Mouse (Mus musculus): ENCODE results near the gene Kif21a. TPM values are rescaled to one million over a fixed set of nuclear protein-coding genes. Genes with fewer than 3 reads are reported as not detected.

Kif21a gene
- total RNA-seq, 2 experiments from 2014 or later = 138 to 144 TPM

DNA sequence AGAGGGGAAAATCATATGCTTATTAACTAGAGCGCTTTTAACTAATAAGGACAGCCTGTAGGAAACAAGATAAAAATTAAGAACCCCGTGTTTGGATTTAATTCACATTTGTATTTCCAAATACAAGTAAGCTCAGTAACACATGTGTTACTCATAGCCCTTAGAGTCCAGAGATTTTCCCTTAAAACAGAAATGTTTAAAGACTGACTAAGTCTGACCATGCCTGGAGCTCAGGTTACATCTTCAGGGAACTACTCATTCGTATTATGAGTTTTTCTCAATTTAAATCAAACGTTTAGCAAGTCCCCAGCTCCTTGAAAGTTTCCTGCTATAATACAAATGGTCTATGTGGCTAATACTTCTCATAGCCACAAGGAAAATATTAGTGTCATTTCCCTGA lies 57.9 kb downstream of the Kif21a start:
- DNase-seq (ENCODE audit: extremely low spot score in 1 of 2, low spot score in 2 of 2) = no peak
- intact Hi-C loops (cut with DNase I) = loop anchor here (2.0 to 10.0 kb wide), 2 partner anchors 59 to 303 kb away; no protein-coding TSS in a partner anchor
- H3K4me3 ChIP-seq = no peak overlapping the region
- H3K27ac ChIP-seq = no peak overlapping the region
- TF ChIP-seq CTCF (IDR thresholded peaks at IDR 0.05) = no peak

DNA sequence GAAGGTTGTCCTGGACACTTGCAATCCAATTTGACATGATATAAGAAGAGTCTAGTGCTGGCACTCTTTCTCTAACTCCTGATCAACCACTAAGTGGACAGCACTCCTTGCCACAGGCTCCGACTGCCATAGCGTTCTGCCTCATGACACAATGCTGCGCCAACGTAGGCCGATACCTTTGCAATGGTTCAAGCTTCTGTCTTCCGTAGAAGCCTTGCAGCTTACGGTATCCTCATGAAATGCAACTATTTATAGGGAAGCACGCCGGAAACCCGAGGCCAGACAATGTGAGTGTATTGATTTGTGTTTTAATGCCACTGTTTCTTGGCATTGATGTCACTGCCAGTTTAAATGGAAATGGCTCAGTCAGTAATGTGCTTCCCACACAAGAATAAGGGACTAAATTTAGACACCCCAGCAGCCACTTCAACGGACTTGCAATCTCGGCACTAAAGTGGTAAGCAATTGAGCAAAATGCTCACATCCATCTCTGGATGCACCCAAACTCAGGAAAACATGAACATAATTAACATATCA lies 62.0 kb downstream of the Kif21a start:
- intact Hi-C loops (cut with DNase I) = no loop called here
- no peak for DNase-seq (ENCODE audit: extremely low spot score in 1 of 2, low spot score in 2 of 2)

DNA sequence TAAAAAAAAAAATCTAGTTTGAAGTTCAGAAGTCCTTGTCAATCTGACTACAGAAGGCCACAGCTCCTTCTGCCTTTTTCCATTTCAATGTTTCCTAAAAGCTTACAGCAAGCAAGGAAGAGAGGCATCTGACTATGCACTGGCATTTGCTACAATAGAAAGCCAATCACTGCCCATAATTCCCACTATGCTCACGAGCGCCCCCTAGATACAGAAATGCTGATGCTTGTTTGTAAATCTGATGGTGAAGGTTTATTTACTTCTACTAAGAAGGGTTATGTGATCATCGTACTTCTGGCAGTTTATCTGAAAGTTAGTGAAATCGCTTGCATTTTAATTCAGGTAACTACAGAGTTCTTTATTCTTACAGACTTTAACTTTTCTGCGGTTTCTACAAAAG lies 73.8 kb downstream of the Kif21a start:
- intact Hi-C loops (cut with DNase I) = no loop called here
- TF ChIP-seq CTCF (IDR thresholded peaks at IDR 0.05) = peak; percentile 41
- DNase-seq (ENCODE audit: extremely low spot score in 1 of 2, low spot score in 2 of 2) = no peak
- Histone ChIP-seq H3K27ac (no peak overlapping the region), H3K4me3 (no peak overlapping the region)

More for the DNA sequence above, 62.0 kb downstream of the Kif21a start:
- Histone ChIP-seq H3K4me3 (no peak overlapping the region), H3K27ac (peak overlapping the region; percentile 6)
- no peak for TF ChIP-seq CTCF (IDR thresholded peaks at IDR 0.05)

DNA sequence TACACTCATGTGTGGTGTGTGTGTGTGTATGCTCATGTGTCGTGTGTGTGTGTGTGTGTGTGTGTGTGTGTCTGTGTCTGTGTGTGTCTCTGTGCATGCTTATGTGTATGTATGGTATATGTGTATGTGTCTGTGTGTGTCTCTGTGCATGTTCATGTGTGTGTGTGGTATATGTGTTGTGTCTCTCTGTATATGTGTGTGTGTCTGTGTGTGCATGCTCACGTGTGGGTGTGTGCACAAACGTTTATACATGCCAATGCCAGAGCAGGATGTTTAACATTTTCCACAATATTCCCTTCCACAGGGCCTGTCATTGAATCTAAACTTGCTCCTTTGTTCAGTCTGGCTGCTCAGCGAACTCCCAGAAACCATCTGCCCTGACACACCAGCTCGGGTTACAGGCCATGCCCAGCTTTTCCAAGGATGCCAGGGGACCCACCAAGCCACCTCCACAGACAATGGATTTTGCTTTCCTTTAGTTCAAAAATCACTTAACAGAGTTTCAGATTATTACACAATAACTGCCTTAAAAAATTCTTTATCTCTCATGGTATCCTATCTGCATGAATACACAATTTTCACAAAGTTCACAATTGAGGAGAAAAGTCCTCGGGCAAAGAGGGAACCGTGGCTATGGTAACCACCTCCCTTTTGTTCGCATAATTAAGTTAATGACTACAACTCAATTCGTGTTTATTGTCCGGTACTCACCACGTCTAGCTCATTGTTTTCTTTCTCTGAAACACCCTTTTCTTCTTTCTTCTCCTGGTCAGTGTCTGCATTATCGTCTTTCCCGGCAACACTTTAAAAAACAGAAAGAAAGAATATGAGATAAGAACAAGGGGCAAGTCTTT lies 77.6 kb downstream of the Kif21a start:
- no peak for TF ChIP-seq CTCF (IDR thresholded peaks at IDR 0.05)
- intact Hi-C loops (cut with DNase I) = no loop called here
- Histone ChIP-seq H3K4me3 (no peak overlapping the region), H3K27ac (no peak overlapping the region)
- no peak for DNase-seq (ENCODE audit: extremely low spot score in 1 of 2, low spot score in 2 of 2)

DNA sequence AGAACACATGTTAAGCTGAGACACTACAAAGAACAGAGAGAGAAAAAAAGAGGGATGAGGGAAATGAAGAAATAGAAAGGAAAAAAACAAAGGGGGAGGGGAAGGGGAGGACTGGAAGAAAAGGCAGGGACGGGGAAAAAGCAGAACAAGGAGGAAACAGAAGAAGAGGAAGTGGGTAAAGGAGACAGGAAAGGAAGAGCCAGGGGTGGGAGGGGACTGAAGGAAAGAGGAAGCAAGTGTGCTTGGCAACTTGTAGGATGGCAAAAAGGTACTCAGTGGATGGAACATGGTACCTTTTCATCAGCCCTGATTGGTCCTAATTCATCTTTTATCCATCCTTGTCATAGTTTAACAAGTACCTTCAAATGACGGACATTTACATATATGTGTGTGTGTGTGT lies 86.4 kb downstream of the Kif21a start:
- no peak for DNase-seq (ENCODE audit: extremely low spot score in 1 of 2, low spot score in 2 of 2)
- intact Hi-C loops (cut with DNase I) = no loop called here
- no peak overlapping the region for H3K4me3 ChIP-seq
- H3K27ac ChIP-seq = no peak overlapping the region
- no peak for TF ChIP-seq CTCF (IDR thresholded peaks at IDR 0.05)

DNA sequence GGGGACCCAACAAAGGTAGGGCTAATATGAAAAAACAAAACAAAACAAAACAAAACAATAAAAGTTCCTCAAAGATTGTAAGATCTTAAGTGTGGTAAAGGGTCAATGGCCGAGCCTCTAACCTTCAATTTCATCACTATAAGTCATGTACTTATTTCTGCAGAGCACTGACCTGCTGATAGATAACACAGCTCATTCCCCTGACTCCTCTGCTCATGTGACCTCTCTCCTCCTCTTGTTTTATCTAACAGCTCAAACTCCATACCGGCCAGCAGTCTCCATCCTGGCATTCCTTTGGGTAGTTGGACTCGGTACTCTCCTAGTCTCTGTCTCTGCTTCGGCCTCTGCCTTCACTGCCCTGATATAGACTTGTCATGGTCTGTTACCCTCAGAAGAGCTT lies 87.2 kb downstream of the Kif21a start:
- no peak for TF ChIP-seq CTCF (IDR thresholded peaks at IDR 0.05)
- H3K4me3 ChIP-seq = no peak overlapping the region
- DNase-seq (ENCODE audit: extremely low spot score in 1 of 2, low spot score in 2 of 2) = no peak
- intact Hi-C loops (cut with DNase I) = no loop called here
- H3K27ac ChIP-seq = no peak overlapping the region

DNA sequence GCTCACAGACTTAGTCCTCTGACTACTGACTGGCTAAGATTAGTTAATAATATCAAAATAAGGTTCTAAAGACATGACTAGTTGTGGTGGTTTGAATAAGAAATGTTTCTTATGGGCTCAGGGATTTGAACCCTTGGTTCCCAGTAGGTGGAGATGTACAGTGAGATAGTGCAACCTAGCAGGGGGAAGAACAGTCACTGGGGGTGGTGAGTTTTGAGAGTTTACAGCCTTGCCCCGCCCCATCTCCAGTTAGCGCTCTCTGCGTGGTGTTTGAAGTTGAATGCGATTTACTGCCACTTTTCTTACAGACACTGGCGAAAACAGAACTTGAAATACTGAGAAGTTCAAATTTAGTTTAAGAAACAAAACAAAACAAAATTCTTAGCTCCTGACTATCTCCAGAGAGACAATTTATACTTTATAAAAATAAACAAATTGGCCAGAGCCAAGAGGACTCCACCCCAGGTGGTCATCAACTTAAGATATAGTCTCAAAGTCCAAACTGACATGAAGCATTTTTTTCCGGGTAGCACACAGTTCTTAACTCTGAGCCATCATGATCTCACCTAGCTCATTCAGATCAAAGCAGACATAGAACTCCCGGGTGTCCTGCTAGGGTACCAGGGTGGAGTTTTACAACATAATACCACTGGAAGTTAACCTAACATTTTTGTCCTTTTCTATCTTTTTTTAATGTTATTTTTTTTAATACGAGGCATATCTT lies 88.8 kb downstream of the Kif21a start:
- Histone ChIP-seq H3K27ac (no peak overlapping the region), H3K4me3 (no peak overlapping the region)
- DNase-seq (ENCODE audit: extremely low spot score in 1 of 2, low spot score in 2 of 2) = no peak
- intact Hi-C loops (cut with DNase I) = no loop called here
- no peak for TF ChIP-seq CTCF (IDR thresholded peaks at IDR 0.05)

DNA sequence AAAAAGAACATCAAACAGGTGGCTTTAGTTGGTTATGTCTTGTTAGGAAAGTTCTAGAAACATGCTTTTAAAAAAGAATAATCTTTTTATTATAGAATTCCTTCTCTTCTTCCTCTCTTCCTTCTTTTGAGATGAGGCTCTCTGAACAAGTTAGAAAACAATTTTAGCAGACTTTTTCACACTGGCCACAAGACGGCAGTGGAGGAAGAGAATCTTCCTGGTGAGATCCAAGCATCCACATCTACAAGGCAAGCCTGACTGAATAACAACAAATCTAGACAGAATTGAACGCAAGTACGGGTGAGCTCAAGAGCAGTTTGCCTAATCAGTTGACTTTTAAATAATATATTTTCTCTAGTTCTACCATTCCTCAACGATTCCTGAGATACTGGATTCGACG lies 98.4 kb downstream of the Kif21a start:
- DNase-seq (ENCODE audit: extremely low spot score in 1 of 2, low spot score in 2 of 2) = no peak
- Histone ChIP-seq H3K4me3 (no peak overlapping the region), H3K27ac (no peak overlapping the region)
- peak; percentile 35 for TF ChIP-seq CTCF (IDR thresholded peaks at IDR 0.05)
- intact Hi-C loops (cut with DNase I) = no loop called here

DNA sequence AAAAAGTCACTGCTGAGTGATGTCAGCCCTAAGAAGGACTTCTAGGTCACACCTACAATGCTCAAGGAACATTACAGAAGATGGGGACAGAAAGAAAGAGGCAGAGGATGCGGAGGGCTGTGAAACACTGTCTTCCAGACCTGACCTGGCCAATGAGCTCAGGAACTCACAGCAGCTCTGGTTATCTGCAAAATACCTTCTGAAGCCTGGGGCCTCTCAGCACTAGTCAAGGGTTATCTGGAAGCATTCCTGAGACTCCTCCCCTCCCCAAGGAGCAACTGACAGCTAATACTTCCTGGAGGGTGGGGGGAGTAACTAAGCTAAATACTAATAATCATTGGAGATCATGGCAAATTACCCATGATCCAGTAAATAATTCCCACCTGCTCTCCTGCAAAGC lies 111.3 kb downstream of the Kif21a start:
- Histone ChIP-seq H3K4me3 (no peak overlapping the region), H3K27ac (no peak overlapping the region)
- intact Hi-C loops (cut with DNase I) = no loop called here
- DNase-seq (ENCODE audit: extremely low spot score in 1 of 2, low spot score in 2 of 2) = no peak
- TF ChIP-seq CTCF (IDR thresholded peaks at IDR 0.05) = no peak

DNA sequence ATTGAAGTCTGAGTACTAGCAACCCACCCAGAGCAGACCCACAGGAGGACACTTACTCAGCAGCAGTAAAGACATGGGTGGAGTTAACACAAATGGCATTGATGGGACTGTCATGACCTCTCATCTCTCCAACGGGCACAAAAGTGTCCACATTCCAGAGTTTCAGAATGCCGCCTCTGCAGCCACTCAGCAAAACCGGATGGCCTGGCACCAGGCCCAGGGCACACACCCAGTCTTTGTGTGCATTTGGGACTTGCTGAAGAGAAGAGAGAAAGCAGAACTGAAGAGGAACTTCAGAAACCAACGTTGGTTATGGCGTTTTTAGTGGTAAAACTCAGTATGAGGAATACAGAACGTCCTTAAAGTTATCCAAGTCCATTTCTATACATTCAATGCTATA lies 114.2 kb downstream of the Kif21a start:
- TF ChIP-seq CTCF (IDR thresholded peaks at IDR 0.05) = no peak
- no peak overlapping the region for H3K4me3 ChIP-seq
- intact Hi-C loops (cut with DNase I) = no loop called here
- no peak for DNase-seq (ENCODE audit: extremely low spot score in 1 of 2, low spot score in 2 of 2)
- no peak overlapping the region for H3K27ac ChIP-seq

DNA sequence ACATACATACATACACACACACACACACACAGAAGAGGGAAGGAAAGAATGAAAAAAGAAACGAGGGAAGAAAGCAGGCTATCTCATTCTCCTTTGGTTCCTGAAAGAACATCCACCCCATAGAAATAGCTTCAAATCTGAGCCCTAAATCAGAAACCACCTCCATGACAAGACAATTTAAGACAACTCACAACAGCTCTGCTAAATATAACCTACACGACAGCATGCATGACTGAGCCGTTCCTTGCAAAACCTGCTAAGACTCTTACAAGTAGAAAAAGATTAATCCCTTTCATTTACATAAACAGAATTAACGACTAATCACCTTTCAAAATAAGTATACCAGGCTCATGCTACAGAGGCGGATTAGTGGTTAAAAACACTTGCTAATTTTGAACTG lies 118.3 kb downstream of the Kif21a start:
- Histone ChIP-seq H3K27ac (peak overlapping the region; percentile 47; the same call in 1 of the 2 replicates), H3K4me3 (no peak overlapping the region)
- DNase-seq (ENCODE audit: extremely low spot score in 1 of 2, low spot score in 2 of 2) = no peak
- intact Hi-C loops (cut with DNase I) = no loop called here
- TF ChIP-seq CTCF (IDR thresholded peaks at IDR 0.05) = no peak

DNA sequence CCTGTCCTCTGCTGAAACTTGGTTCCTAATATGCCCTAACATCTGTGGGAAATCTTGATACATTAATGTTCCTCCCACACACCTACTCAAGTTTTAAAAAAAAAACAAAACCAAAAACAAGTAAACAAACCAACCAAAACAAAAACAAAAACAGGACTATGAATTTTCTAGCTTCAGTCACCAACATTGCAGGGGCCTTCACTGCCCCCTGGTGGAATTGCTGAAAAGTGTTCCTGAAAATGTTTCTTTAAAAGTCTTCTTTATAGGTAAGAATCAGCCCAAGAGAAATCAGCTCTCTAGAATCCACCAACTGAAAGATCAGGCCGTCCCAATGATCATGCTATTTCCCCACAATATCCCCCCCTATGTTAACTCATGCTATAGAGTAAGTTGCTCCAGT lies 120.7 kb downstream of the Kif21a start:
- peak; percentile 88 for TF ChIP-seq CTCF (IDR thresholded peaks at IDR 0.05)
- H3K27ac ChIP-seq = no peak overlapping the region
- no peak for DNase-seq (ENCODE audit: extremely low spot score in 1 of 2, low spot score in 2 of 2)
- intact Hi-C loops (cut with DNase I) = loop anchor here (1.0 to 10.0 kb wide), 4 partner anchors 87 to 1324 kb away; partner anchors contain the start of gene Cpne8
- no peak overlapping the region for H3K4me3 ChIP-seq

Data from left cerebral cortex, adult 2 months (tissue).